Mouse (Mus musculus): ENCODE results near the gene Papolb.

Gene Papolb

DNA sequence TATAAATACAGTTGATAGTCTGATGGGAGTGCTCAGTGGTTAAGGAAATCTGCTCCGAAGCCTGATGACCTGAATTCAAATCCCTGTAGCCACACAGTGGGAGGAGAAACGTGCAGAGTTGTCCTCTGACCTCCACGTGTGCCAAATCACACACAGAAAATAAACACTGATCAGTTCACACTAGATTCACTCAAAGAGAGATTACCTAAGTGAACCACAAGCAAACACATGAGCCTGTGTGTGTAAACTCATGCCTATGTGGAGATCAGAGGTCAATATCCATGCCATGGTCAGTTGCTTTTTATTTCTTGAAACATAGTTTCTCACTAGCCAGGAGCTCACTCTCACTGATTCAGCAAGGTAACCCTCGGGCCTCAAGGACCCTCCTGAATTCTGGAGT lies 9.5 kb downstream of the Papolb start:
- no peak for DNase-seq (ENCODE audit: extremely low read depth, insufficient read length, low spot score)

DNA sequence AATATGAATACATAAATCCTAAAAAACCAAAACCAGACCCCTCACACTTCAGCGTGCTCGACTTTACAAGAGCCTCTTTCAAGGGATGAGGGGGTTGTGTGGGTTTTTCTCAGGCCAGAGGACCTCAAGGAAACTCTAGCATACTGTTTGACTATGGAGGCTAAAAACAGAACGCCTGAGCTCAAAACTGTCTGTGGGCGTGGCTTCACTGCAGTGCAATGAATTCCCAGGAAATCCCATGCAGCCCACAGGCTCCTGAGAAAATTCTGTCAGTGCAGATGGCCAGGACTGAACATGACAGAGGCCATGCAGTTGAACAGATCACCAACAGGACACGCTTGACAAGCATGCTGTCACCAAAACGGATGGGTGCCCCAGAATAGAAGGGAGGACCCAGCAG lies 10.9 kb downstream of the Papolb start:
- DNase-seq (ENCODE audit: extremely low read depth, insufficient read length, low spot score) = no peak

DNA sequence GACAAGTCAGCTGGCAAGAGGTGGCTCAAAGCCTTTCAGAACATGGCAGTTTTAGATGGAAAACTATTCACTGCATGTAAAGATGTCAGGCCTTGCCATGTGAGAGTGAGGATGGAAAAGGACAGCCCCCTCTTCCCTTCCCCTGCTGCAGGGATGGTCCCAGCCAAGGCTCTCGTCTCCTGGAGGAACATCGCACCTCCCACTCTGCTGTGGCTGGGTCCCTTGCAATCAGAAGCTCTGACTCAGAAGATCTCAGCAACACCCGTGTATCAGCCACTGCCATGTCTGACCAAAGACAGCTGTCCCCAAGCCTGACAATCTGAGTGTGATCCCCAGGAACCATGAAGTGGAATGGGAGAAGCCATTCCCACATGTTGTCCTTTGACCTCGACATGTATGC lies 17.8 kb downstream of the Papolb start:
- no peak for DNase-seq (ENCODE audit: extremely low read depth, insufficient read length, low spot score)

DNA sequence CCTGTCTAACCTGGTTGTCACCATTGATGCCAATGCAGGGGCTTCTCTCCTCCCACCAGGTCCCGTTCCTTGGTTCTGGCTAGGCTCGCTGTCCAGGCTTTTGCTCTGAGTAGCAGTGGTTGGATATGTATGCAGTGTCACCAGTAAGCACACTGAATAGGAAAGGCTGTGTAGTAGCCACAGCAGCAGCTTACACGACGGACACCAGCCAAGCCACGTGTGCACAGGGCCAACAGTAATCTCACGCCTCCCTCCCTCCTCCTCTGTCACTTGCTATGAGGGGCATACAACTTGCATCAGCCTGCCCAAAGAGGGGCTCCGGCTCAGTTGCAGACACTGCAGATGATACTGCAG lies 19.8 kb downstream of the Papolb start:
- no peak for DNase-seq (ENCODE audit: extremely low read depth, insufficient read length, low spot score)

DNA sequence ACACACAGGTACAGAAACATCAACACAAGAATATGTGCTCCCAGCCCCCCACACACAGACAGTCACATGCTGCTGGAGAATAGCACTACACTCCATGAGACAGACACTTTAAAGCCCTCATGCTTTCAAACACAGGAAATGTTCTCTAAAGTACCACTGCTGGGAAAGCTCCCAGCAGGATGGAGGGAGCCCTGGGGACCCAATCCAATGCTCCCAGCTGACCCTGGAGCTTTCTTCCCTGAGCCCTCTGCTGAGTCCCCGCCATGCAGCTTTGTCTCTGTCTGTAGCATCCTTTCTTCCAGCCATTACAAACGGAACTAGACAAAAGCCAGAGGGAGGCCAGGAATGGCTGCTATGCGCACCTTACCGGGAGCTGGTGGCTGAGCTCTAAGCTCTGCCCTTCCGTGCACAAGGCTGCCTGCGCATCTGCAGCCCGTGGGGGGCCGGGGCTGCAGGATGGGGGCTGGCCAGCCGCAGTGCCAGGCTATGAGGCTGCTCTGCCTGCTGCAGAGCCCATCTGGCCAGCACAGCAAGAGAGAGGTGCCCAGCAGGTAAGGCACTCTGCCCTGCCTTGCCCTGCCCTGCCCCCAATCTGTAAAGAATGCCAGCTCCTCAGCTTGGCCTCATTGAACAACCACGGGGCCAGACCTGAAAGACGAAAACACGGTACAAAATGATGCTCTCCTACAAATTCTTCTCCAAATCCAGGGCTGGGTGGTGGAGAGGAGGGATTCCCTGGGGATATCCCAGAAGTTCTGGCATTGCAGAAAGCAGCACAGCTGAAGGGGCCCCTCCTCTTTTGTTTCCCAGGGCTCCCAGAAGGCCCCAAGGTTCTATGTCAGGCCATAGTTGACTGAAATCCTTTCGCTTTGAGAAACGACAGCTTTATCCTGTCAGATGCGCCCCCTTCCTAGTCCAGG lies 20.5 kb downstream of the Papolb start:
- DNase-seq (ENCODE audit: extremely low read depth, insufficient read length, low spot score) = no peak

DNA sequence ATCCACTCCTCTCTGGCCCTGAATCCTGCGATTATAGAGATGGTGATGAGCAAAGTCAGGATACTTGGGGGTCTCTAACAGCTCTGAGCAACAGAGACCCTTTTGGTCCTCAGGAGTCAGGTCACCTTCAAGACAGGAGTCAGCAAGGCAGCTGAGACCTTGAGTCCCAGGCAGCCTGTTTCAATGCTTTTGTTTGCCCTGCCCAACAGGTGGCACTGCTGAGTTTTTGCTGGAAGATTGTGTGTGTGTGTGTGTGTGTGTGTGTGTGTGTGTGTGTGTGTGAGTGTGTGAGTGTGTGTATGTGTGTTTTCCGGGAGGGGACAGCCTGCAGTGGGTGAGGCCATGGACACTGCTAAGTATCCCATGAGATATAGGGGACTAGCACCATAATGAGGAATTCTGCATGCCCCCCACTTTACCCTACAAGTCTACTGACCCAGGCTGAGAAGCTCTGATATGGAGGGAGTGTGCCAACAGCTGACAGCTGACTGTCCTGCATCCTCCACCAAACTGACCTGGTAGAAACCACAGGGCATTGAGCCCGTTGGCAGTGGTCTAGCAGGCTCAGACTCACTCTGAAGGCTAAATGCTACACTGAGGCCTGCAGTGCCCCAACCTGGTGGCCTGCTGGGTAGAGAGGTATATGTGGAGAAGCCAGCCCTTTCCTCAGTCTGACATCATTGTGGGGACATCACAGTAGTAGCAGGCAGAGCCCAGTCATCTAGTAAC lies 24.0 kb downstream of the Papolb start:
- DNase-seq (ENCODE audit: extremely low read depth, insufficient read length, low spot score) = no peak

DNA sequence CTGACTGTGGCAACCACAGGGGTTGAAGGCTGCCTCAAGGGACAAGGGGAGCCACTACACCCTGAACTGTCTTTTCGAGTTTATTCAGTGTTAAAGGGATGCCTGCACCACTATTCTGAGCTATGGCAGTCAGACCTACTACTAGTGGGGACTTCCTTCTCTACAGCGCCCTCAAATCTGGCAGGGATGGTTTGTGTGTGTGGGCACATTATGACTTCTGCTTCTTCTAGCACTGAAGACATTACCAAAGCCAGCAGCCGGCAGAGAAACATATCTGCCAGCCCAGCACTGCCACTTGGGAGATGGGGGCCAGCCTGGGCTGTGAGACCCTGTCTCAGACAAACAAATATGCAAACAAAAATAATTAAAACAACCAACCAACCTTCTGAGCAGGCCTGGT lies 25.7 kb downstream of the Papolb start:
- DNase-seq (ENCODE audit: extremely low read depth, insufficient read length, low spot score) = no peak

DNA sequence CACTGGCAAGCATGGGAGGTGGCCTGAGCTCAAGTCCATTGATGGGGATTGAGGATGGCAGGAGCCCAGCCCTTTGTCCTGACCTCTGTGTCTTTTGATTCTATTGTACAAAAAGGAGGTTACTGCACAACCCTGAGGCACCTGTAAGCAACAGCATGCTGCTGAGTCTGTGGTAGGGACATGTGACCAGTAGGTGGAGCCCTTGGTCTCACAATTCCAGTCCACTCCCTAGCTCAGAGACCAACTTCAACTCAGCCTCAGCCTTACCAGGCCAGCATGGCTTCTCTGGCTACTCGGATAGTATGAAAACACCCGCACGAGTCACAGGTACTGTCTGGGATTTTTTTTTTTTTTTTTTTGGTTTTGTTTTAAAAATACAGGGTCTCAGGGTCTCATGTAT lies 27.5 kb downstream of the Papolb start:
- DNase-seq (ENCODE audit: extremely low read depth, insufficient read length, low spot score) = no peak

DNA sequence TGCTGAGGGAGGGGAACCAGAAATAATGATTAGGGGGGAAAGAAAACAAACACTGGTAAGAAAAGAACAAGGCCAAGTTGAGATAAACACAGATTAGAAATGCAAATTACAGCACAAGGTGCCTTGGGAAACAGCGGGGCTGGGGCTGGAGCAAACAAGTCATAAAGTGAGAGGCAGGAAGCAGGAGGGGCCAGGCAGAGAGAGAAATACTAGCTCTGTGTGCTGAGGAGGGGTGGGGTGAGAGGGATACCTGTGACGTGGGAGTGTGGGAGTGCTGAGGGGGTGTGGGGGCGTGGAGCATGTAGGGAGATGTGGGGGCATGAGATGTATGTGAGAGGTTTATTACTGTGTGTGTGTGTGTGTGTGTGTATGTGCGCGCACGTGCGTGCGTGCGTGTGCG lies 29.0 kb downstream of the Papolb start:
- no peak for DNase-seq (ENCODE audit: extremely low read depth, insufficient read length, low spot score)

DNA sequence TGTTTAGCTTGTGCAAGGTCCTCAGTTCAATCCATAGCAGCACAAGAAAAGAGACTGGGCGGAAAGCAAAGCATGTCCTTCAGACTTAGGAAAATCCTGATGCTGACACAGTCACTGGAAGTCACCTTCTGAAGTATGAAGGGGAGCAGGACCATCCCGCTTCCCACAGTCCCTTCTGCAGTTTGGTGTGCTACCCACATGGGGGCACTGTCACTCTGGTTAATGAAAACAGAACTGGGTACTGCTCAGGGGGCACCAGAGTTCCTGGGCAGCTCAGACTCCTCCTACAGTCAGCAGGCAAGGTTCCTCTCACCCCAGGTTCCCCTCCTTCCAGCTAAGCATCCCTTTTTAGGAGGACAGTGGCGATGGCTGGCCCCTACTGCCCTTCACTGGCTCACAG lies 30.9 kb downstream of the Papolb start:
- no peak for DNase-seq (ENCODE audit: extremely low read depth, insufficient read length, low spot score)

DNA sequence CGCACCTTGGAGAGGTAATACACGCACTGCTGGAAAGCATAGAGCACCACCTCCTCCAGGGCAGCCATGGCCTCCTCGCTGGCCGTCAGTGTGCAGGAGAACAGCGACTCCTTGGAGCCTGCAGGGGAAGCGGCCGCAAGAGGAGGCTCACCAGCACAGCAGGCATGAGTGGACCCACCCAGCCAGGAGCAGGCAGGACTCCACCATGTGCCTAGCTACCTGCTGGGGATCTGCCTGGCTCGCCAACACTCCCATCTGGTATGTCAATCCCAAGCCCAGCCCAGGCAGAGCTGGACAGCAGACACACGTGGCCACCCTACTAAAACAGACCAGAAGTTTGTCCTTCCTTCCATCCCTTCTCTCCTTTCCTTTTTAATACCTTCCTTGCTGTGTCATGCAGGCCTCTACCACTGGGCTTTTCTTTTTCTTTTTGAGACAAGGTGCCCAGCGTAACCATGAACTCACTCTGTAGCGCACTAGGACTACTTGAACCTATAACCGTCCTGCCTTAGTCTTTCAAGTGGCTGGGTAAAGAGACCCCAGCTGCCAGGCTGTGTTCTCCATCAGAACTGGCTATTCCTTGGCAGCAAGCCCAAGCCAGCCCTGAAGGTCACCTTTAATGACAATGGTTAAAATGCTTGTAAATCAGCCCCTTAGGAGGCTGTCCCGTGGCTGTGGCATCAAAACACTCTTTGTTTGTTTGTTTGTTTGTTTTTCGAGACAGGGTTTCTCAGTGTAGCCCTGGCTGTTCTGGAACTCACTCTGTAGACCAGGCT lies 34.4 kb downstream of the Papolb start:
- DNase-seq (ENCODE audit: extremely low read depth, insufficient read length, low spot score) = no peak

DNA sequence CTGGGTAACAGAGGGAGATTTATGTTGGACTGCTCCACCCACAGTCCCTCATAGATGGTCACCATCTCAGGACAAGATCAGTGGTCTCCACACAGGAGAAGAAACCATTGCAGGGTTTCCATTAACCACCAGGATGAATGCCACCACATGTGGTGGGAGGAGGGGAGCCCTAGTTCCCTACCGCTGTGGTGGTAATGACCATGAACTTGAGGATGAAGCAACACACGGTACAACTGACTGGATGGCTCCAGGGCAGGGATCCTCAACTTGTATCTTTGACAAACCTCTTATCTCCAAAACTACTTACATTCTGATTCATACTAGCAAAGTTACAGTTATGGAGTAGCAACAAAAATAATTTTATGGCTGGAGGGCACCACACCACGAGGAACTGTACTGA lies 36.6 kb downstream of the Papolb start:
- no peak for DNase-seq (ENCODE audit: extremely low read depth, insufficient read length, low spot score)

DNA sequence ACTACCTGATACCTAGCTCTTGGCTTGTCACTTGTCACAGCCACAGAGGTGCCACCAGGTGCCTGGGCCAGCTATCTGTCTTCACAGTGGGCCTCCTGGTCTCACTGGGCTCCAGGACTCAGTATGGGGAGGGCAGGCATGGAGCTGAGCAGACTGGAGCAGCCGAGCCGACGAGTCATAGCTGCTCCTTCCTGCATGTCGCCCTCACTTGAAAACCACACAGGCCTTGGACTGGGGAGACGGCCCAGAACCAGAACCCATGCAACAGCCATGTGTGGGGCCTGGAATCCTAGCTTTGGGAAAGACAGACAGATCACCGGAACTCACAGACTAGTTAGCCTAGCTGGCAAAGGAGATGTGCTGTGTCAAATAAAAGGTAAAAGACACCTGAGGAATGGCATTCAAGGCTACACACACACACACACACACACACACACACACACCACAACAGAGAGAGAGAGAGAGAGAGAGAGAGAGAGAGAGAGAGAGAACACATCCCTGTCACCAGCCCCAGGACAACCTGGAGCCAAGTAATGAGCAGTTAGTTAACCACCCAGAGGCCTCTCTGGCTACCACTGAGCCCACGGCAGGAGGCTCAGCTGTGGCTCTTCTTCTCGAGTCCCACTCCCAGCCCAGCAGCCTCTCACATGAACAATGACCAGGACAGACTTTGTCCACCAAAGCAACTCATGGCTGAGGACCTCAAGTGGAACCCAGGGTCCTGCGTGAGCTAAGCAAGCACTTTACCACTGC lies 39.7 kb downstream of the Papolb start:
- DNase-seq (ENCODE audit: extremely low read depth, insufficient read length, low spot score) = no peak

DNA sequence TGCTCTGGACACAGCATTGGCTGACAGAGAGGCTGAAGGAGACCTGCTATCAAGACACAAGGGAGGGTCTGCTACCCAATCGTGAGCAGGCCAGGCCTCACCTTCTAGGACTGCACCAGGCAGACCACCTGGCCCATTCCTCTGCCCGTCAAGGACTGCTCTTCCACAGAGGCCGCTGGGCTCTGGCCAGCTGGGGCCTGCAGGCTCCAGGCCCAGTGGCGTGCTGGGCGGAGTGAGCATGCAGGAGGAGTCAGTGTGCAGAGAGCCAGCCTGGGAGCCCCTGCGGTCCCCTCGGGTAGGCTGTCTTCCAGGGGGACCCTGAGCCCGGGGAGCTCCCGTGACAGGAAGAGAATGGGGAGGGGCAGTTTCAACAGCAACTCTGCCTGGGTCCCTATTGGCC lies 43.2 kb downstream of the Papolb start:
- DNase-seq (ENCODE audit: extremely low read depth, insufficient read length, low spot score) = no peak

DNA sequence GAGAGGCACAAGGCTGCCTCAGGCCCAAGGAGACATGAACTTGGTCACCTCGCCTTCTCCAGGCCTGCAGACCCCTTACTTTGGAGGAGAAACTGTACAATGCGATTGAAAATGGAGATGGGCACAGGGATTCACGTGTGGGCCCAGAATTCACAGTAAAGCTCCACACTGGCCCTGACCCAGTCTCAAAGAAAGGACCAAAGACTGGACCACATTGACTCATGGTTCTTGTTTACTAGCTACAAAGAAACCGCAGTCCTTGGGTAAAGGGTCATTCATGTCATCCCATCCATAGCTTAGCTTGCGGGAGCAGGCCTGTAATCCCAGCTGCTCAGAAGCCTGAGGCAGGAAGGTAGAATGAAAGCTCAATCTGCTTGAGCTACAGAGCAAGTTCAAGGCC lies 46.3 kb downstream of the Papolb start:
- DNase-seq (ENCODE audit: extremely low read depth, insufficient read length, low spot score) = no peak

DNA sequence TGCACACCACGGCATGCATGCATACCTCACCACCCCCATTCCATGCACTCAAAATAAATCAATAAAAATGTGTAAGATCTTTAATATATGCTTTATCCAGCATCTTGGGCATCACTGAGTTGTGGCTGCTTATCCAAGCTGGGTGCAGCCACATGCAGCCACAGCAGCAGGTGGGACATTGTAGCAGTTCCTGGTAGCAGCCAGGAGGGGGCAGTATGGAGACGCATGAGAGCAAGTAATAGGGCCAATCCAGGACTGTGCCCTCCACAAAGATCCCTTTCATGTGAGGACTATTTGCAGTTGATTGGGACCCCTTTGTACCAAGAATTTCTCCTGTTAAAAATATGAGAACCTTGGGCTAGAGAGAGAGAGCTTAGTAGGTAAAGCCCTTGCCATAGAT lies 47.4 kb downstream of the Papolb start:
- DNase-seq (ENCODE audit: extremely low read depth, insufficient read length, low spot score) = no peak

DNA sequence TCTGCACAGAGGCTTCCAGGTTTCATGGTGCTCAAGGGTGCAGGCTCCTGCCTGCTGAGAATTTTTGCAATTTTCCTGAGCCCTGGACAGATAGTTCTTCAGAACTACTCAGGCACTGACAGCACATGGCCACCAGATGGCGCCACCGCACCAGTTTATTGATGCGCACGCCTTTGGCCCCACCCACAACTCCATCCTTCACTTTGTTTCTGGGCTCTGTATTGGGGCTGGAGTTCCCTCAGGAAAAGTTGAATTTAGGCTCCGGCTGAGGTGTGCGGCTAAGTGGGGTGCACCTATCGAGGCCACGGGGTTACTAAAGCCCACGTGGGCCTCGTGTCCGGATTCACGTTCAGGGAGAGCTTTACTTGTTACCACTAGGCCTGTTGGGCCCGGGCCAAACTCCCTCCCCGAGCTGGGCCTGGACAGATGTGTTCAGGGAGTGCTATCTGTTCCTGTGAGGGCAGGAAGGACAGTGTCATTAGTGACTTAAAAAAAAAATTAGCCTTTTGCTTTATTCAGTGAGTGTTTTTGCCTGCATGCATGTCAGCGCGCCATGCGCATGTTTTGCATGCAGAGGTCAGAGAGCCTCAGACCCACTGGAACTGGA lies 50.9 kb downstream of the Papolb start:
- peak; percentile 65 for DNase-seq (ENCODE audit: extremely low read depth, insufficient read length, low spot score)

DNA sequence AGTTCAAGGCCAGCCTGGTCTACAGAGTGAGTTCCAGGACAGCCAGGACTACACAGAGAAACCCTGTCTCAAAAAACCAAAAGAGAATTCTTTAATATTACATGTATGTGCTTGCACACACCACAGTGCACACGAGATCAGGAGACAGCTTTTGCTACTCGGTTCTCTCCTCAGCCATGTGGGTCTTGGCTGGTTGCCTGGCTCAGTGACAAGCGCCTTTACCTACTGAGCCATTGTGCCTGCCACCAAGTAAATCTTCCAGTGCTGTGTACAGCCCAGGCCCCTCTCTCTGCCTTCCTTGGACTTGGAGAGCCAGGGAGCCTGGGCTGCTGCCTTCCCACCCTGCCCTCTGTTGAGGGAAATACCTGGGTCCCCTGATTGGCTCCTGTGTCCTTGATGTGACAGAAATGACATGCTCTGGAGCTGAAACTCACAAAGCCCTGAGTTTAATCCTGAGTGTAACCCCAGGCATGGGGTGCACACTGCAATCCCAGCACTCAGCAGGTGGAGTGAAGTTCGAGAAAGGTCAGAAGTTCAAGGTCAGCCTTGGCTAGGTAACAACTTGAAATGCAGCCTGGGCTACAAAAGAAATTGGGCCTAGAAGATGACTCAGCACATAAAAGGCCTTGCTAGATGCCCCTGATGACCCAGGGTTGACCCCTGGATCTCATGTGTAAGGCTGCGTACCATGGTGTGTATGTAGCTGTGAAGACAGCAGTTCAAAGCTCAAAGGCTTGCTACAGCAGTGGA lies 51.8 kb downstream of the Papolb start:
- DNase-seq (ENCODE audit: extremely low read depth, insufficient read length, low spot score) = no peak

DNA sequence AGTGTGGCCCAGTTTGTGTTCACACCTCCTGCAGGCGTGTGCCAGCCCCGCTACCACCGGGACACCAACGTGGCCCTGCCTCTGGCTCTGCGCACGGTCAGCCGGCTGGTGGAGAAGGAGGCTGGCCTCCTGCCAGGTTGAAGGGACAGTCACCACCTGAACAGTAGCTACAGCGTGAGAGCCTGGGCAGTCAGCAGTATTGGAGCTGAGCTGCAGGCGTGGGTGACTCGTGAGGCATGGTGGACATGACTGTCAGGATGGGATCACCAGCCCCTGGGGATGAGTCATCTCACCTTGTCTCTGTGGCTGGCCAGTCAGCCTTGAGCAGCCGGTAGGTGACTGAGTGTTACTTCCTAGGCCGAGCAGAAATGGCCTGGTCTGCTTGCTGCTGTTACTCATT lies 52.5 kb downstream of the Papolb start:
- DNase-seq (ENCODE audit: extremely low read depth, insufficient read length, low spot score) = peak; percentile 58

Measured in 3134 (cell line).